Mouse (Mus musculus) ES-E14 (cell line): ENCODE data around the gene Slc4a1.

Experiments
- CHD2 ChIP-seq: IDR thresholded peaks from 2 replicates; pipeline ENCODE4 v1.6.1; 2014; ENCODE audit warnings: mild to moderate bottlenecking, low read depth, low read length, inconsistent platforms
- HCFC1 ChIP-seq: IDR thresholded peaks from 2 replicates; pipeline ENCODE4 v1.6.1; 2012; ENCODE audit warnings: low read length, inconsistent platforms, borderline replicate concordance; ENCODE audit not compliant: insufficient read depth
- MAFK ChIP-seq: IDR thresholded peaks from 2 replicates; pipeline ENCODE4 v1.6.1; 2014; ENCODE audit warnings: mild to moderate bottlenecking, low read depth, low read length, inconsistent platforms; ENCODE audit not compliant: insufficient read depth
- ZC3H11A ChIP-seq: IDR thresholded peaks from 2 replicates; pipeline ENCODE4 v1.6.1; 2012; ENCODE audit warnings: low read depth, mild to moderate bottlenecking, inconsistent platforms, low read length, borderline replicate concordance
- ZNF384 ChIP-seq: IDR thresholded peaks from 2 replicates; pipeline ENCODE4 v1.6.1; 2012; ENCODE audit warnings: low read depth, low read length, inconsistent platforms

GRCm38 (mm10) chr11:102411704-102412103, 45.7 kb upstream of the Slc4a1 start:
- TF ChIP-seq MAFK: no peak
- peak; percentile 72; the same call in 1 of the 2 replicates for TF ChIP-seq ZC3H11A
- no peak for TF ChIP-seq HCFC1
- TF ChIP-seq CHD2: no peak
- TF ChIP-seq ZNF384: 0 out of 2 replicates have a peak, but pooled peaks have one; percentile 29
